Mouse (Mus musculus) T-helper 1 cell (primary cell): ENCODE data around the gene Rsl24d1.
"Not testable (repeated sequence)": the region's sequence is repeated elsewhere in the genome, so short reads cannot be mapped to it uniquely, and the experiment has no call there.

ENCODE experiments used
- in situ Hi-C: fragments of 300-600 bp; cut with MboI, MseI; formaldehyde crosslinking; loops from one replicate; pipeline ENCODE4 v1.15.1; 2025; ENCODE audit warnings: high pct_unique_total_duplicates

The Rsl24d1 gene

GRCm38 (mm10) chr9:73112919-73113906 is at the start of gene Rsl24d1:
TSS of gene Rsl24d1 (plus strand) at chr9:73113426.
- in situ Hi-C loops = no loop called here

GRCm38 (mm10) chr9:73063621-73064290 is 49.5 kb upstream of the Rsl24d1 start:
- in situ Hi-C loops = no loop called here

GRCm38 (mm10) chr9:73067086-73067485 is 46.1 kb upstream of the Rsl24d1 start:
- in situ Hi-C loops = no loop called here

- in situ Hi-C loops = no loop called here
These were observed 45.0 kb upstream of the Rsl24d1 start for GRCm38 (mm10) chr9:73068230-73068679.

GRCm38 (mm10) chr9:73068688-73069087 is 44.5 kb upstream of the Rsl24d1 start:
- in situ Hi-C loops = no loop called here

GRCm38 (mm10) chr9:73070971-73071659 is 42.1 kb upstream of the Rsl24d1 start:
- in situ Hi-C loops = no loop called here

GRCm38 (mm10) chr9:73072426-73072825 is 40.8 kb upstream of the Rsl24d1 start:
- in situ Hi-C loops = no loop called here

- in situ Hi-C loops = no loop called here
These were observed 40.1 kb upstream of the Rsl24d1 start for GRCm38 (mm10) chr9:73073169-73073568.

- in situ Hi-C loops = not testable (repeated sequence)
These were observed 33.9 kb upstream of the Rsl24d1 start for GRCm38 (mm10) chr9:73079349-73079748.

- in situ Hi-C loops = no loop called here
These were observed 33.4 kb upstream of the Rsl24d1 start for GRCm38 (mm10) chr9:73079801-73080325.

GRCm38 (mm10) chr9:73082291-73083000 is 30.8 kb upstream of the Rsl24d1 start:
- in situ Hi-C loops = no loop called here

- in situ Hi-C loops = no loop called here
These were observed 29.3 kb upstream of the Rsl24d1 start for GRCm38 (mm10) chr9:73083956-73084355.

- in situ Hi-C loops = no loop called here
These were observed 27.4 kb upstream of the Rsl24d1 start for GRCm38 (mm10) chr9:73085845-73086244.

- in situ Hi-C loops = no loop called here
These were observed 26.1 kb upstream of the Rsl24d1 start for GRCm38 (mm10) chr9:73087121-73087520.

- in situ Hi-C loops = no loop called here
These were observed 25.6 kb upstream of the Rsl24d1 start for GRCm38 (mm10) chr9:73087581-73087980.

- in situ Hi-C loops = no loop called here
These were observed 23.9 kb upstream of the Rsl24d1 start for GRCm38 (mm10) chr9:73089222-73089920.

GRCm38 (mm10) chr9:73090121-73090520 is 23.1 kb upstream of the Rsl24d1 start:
- in situ Hi-C loops = loop anchor here (5.0 kb wide), 2 partner anchors 48 to 118 kb away; partner anchors contain the start of genes Pigb and Rab27a

GRCm38 (mm10) chr9:73091747-73092146 is 21.5 kb upstream of the Rsl24d1 start:
- in situ Hi-C loops = loop anchor here (5.0 kb wide), 2 partner anchors 49 to 119 kb away; partner anchors contain the start of genes Pigb and Rab27a

GRCm38 (mm10) chr9:73094580-73094979 is 18.6 kb upstream of the Rsl24d1 start:
- in situ Hi-C loops = loop anchor here (5.0 kb wide), 2 partner anchors 52 to 122 kb away; partner anchors contain the start of genes Pigb and Rab27a

- in situ Hi-C loops = no loop called here
These were observed 15.3 kb upstream of the Rsl24d1 start for GRCm38 (mm10) chr9:73097898-73098297.
